Mouse (Mus musculus): ENCODE data around the gene Galntl5.
"Not testable (repeated sequence)": the region's sequence is repeated elsewhere in the genome, so short reads cannot be mapped to it uniquely, and the experiment has no call there.

The Galntl5 gene

DNA sequence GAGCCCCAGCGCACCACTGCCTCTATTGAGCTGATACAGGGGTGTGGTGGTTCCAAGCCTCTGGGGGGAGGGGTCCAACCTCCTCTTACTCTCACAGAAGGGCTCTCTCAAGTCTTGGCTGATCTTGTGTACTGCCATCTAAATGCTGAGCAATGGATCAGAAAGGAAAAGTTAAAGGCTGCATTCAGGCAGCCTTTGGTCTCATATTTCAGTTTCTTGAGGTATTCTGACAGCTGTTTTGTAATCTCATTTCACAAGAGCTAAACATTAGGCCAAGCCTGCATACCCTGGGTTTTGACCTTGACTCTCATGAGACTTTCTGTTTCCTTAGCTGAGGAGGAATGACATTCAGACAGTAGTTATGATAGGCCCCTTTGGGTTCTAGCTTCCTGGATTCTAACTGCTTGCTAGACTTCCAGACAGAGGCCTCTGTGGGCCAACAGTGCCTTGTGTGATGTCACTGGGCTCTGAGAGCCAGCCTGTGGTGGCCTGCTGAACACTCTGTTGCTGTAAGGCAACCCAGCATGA is at the start of gene Galntl5:
Gene Galntl5 (plus strand): TSS at position 457 of the 528 bp plus-strand sequence.
- no peak for ATAC-seq (ENCODE audit: low TSS enrichment)

DNA sequence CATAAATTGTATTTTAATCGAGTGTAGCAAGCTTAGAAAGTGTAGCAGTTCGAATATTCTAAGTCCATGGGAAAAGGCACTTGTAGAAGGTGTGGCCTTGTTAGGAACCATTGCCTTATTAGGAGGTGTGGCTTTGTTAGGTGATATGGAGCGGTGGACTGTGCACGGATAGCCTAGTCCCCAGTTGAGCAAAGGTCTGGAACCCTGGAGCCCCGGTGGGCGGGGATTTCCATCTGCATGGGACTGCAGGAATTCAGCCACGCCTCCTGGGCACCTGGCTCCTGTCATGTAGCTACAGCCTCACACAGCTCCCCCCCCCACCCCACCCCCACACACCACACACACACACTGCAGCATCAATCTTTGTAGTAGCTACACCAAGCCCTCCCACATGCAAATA is 34.6 kb upstream of the Galntl5 start:
- no peak for ATAC-seq (ENCODE audit: low TSS enrichment)

DNA sequence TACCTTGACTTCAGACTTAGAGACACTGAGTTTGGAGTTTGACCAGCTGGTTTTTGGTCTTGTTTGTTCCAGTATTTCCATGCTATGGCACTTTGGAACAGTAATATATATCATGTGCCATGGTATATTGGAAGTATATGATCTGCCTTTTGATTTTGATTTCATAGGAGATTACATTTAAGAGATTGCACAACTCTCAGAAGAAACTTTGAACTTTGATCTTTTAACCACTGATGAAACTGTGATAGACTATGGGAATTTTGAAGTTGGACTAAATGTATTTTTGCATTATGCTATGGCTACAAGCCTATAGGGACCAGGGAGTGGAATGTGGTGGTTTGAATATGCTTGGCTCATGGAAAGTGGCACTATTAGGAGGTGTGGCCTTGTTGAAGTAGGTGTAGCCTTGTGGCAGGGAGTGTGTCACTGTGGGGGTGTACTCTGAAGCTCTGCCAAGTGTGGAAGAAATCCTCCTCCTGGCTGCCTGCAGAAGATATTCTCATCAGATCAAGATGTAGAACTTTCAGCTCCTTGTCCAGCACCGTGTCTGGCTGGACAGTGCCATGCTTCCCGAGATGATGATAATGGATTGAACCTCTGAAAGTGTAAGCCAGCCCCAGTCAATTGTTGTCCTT is 31.8 kb upstream of the Galntl5 start:
- no peak for ATAC-seq (ENCODE audit: low TSS enrichment)

DNA sequence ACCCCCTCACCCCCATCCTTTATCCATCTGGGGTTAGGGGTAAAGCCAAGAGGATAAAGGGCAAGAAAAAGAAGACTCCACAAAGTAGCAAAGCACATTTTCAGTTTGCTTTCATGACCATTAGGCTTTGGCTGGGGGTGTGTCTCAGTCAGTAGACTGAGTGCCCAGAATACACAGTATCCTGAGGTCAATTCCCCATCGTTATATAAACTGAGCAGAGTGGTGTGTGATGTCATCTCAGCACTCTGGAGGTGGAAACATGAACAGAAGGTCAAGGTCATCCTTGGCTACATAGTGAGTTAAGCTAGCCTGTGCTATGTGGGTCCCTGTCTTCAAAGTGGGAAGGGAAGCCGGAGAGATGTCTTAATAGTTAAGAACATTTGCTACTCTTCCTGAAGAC is 27.8 kb upstream of the Galntl5 start:
- no peak for ATAC-seq (ENCODE audit: low TSS enrichment)

DNA sequence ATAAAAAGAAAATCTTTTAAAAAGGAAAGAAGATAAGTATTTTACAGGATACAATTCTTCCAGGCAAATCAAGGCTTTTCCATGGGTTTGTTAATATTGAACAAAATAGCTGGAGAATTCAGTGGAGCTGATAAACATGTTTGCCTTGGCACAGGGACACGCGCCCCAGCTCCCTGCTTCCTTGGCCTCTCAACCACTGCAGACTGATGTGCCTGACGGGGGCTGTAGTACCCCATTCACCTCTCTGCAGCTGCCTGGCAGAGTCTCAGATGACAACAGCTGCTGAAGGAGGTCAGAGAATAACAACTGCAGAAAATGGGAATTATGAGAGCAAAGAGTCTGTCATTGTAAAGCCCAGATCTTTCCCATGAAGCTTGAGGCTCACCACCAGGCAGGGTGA is 27.3 kb upstream of the Galntl5 start:
- no peak for ATAC-seq (ENCODE audit: low TSS enrichment)

DNA sequence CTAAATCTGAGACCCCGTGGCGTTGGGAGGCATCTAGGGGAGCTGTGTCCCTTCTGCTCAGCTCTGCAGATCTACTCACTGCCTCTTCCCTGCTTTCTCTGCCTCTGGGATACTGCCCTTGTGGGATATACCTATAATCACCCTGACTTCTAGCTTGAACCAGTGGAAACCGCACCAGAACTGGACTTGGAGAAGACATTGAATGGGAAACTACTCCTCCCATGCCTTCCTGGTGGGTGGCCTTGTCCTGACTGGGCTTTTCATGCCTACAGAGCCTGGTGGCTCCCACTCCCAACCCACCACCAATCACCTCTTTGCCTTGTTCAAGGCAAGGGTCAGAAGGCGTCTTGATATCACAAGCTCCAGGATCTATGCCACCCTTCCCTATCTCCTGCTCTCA is 26.4 kb upstream of the Galntl5 start:
- no peak for ATAC-seq (ENCODE audit: low TSS enrichment)

DNA sequence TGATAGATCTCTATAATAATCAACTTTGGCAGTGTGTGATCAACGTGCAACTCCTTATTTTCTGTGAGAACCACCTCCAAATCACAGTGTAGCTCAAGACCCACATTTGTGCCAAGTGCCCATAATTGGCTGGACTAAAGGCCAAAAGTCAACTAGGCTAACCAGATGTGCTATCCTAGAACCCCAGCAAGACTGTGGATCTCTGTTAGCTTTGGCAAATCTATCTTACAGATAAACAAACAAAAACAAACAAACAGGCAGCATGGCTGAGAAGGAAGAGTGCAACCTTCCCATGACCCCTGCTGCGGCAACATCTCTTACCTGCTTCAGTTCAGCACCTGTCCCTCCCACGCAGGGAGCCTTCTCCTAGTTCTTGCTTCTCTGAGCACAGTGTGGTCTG is 25.9 kb upstream of the Galntl5 start:
- no peak for ATAC-seq (ENCODE audit: low TSS enrichment)

DNA sequence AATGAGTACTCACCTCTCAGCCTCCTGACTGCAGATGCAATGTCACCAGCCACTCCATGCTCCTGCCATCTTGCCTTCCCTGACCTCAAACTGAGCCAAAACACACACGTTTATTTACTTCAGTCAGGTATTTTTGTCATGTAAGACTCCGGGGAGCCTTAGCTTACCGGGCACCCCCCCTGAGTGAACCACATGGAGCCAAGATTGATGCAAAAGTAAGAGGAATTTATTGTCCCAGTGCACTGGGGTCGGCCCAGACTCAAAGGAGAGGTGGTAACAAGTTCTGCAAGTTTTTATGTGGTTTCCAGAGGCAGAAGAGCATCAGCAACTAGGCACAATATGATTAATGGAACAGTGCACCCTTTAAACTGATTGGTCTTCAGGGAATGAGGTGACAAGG is 24.1 kb upstream of the Galntl5 start:
- no peak for ATAC-seq (ENCODE audit: low TSS enrichment)

DNA sequence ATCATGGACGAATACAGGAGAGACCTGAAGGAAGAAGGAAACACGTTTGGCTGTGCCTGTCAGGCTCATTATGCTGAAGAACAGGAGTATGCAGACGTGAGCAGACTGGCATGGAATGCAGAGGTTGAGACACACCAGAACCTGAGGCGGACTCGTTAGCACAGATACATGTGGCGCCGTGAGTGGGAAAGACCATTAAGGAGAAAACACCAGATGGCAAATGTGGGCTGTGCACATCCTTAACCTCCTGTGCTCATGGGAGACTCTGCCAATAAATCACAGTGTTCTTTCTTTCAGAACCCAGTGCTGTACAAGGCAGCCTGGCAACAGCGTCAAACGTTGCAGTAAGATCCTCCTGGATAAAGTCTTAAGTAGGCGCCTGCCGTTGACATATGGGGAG is 20.7 kb upstream of the Galntl5 start:
- ATAC-seq (ENCODE audit: low TSS enrichment) = peak; percentile 85

DNA sequence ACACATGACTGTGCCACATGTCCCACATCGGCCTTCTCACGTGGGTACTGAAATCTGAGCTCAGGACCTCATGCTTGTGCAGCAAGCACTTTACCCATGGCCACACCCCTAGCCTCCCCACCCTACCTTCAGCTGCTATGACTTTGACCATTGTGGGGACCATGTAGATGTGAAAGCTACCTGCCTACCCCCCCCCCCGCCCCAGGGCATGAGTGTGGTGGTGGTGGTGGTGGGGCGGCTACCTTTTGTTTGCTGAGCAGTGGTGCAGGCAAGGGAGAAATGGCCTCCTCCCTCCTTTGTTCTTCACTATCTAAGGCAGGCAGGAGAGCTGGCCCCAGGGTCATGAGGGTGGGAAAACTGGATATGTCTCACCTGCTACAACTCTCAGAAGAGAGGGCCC is 18.3 kb upstream of the Galntl5 start:
- ATAC-seq (ENCODE audit: low TSS enrichment) = no peak

DNA sequence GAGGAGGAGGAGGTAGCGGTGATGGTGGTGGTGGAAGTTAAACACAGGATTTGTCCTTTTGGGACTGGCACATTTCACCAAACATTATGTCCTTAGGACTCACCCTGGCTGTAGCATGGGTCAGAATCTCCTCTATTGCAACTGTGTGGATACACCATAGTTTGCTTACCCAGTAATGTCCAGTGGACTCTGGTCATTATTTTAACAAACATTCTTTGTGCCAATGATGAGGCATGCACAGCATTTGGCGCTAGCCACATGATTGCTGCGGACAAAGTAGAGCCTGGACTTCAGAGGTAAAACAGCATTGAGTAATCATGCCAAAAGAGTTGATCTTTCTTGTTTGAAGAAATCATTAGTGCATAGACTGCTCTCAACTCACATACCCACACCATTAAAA is 17.3 kb upstream of the Galntl5 start:
- ATAC-seq (ENCODE audit: low TSS enrichment) = no peak

DNA sequence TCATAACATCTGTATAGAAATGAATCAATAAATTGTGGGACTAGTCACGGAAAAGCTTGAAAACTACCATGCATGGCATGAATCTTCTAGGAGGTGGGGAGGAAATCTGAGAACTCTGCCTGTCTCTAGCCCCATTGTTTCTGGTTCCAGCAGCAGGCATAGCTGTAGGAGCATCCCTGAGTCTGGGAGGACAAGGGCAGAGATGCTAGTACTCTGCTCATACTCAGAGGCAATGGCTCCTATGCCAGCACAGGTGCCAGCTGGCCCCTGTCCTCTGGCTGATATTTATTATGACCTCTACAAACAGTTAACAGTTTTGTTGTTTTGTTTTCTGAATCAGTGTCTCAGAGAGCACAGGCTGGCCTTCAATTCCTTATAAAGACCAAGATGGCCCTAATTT is 16.9 kb upstream of the Galntl5 start:
- ATAC-seq (ENCODE audit: low TSS enrichment) = no peak

DNA sequence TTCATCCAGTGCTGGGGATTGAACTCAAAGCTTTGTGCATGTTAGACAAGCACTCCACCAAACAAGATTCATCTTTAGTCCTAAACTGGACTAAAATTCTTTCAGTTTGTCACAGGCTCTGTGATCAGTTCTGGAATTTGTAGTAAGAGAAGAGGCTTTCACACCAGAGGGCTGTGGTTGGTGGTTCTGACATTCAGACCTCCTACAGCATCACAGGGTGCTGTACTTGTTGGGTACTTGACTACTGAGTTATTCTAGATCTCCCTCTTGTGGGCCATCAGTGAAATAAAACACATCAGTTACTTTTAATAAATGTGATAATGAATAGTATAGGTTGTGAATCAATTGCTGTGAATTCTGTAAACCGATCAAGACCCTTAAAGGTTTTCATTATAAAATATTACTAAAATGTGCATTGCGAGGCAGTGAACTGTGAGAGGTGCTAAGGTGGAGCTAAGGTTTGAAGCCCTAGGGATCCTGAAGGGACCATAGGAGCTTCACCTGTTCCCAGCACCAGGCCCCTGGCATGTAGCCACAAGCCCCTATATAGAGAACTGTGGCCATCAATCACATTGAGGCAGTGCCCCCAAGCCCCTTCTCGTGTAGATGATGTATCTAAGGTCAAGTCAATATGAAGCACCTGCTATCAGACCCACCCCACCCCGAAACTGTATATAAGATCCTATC is 16.0 kb upstream of the Galntl5 start:
- ATAC-seq (ENCODE audit: low TSS enrichment) = peak; percentile 69

DNA sequence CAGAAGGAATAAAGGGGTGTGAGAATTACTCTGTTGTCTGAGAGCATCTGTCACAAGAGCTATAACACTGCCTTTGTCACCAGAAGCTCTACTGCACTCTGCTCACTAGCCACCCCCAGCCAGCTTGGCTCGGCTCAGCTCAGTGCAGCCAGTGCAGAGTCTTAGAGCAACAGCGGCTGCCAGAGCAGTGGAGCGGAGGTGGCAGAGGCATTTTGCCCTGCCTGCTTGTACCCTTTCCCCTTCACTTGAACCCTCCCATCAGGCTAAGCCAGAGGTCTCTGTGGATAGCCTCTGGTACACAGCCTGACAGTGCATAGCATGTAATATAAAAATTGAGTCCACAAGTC is 15.5 kb upstream of the Galntl5 start:
- ATAC-seq (ENCODE audit: low TSS enrichment) = no peak

DNA sequence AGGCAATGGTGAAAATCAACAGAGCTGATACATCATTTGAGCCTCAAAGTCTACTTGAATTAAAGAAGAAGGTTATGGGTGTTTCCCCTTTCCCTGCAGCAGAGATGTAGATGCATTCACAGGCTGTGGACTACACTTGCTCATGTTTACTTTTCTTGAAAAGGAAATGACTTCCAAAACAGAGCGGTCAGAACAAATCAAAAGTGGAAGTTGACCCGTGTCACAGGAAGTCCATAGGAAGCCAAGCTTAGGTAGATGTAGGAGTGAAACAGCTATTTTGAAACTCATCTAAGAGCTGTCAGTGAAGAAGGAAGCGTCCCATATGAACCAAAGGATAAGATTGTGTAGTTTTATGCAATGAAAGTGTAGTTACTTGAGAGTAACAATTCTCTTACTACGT is 14.6 kb upstream of the Galntl5 start:
- ATAC-seq (ENCODE audit: low TSS enrichment) = no peak

DNA sequence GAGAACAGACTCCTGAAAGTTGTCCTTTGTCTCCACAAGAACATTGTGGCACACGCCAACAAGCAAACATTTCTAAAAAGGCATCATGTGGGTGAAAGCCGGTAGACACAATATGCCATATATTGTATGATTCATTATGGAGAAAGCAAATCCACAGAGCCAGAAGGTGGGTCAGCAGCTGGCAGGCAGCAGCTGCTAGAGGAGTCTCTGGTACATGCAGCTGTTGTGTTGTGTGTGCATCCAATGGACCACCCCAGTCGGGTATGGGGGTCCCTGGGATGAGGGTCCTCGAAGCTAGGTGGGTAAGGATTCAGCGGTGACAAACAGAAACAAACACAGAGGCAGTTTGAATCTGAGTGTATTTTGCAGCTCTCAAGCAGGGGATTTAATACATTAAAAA is 3.3 kb upstream of the Galntl5 start:
- not testable (repeated sequence) for ATAC-seq (ENCODE audit: low TSS enrichment)

DNA sequence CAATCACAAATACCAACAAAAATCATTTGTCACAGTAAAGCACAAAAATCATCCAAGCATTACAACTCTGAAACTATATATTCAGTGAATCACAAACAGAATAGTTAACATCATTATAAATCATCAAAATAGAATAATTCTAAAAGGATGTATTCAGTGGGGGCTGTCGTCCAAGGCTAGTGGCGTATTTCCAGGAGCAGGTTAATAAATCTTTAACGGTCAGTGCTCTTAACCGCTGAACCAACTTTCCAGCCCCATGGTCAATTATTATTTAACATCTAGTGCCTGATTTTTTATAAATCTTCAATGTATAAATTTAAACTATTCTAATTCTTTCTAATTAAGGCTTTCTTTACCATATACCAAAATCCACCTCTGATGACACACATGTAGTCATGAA is 2.7 kb upstream of the Galntl5 start:
- not testable (repeated sequence) for ATAC-seq (ENCODE audit: low TSS enrichment)

DNA sequence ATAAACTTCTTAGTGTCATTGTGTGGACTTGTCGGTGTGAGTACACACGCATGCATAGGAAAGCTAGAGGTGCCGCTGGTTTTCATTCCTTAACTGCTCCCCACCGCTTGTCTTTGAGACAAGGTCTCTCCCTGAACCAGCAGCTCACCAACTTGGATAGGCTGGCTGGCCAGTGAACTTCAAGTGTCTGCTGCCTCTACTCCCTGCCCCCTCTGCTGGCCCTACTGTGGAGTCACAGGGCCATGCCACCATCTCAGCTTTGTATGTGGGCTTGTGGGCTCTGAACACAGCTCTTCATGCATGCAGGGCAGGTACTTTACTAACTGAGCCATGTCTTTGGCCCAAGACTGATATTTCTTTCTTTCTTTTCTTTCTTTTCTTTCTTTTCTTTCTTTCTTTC is 2.0 kb upstream of the Galntl5 start:
- no peak for ATAC-seq (ENCODE audit: low TSS enrichment)

DNA sequence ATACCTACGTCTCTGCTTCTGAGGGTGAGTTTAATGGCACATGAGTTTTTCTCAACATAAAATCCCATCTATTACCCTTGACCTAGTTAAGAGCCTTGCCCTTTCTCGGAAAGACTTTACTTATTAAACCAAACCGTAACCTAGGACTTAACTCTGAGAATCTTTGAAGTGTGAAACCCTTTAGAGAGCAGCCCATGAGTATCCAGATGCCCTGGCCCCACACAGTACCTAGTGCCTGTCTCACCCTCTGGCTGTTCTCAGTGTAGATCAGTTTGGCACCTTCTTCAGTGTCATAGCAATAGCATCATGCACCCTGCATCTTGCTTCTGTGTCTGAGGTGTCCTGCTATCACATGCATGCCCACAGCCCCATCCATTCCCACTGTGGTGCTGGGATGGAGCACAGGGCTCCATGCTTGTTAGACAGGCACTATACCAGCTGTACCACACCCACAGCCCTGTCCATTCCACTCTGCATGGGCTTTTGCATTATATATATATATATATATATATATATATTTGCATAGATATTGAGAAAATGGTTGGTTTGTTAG is 1.2 kb upstream of the Galntl5 start:
- no peak for ATAC-seq (ENCODE audit: low TSS enrichment)

DNA sequence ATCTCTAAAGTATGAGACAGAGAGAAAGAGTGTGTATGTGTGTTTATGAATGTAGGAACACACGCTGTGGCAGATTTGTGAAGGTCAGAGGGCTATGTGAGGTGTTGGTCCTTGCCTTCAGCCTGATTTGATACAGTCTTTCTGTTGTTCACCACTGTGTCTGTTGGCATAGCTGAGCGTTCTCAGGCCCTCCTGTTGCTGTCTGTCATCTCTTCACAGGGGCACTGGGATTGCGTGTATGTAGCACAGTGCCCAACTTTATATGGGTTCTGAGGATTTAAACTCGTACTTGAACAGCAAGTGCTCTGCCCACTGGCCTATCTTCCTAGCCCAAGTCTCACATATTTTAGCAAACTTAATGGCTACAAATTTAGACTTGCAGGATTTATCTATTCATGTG is 2.3 kb downstream of the Galntl5 start:
- no peak for ATAC-seq (ENCODE audit: low TSS enrichment)

DNA sequence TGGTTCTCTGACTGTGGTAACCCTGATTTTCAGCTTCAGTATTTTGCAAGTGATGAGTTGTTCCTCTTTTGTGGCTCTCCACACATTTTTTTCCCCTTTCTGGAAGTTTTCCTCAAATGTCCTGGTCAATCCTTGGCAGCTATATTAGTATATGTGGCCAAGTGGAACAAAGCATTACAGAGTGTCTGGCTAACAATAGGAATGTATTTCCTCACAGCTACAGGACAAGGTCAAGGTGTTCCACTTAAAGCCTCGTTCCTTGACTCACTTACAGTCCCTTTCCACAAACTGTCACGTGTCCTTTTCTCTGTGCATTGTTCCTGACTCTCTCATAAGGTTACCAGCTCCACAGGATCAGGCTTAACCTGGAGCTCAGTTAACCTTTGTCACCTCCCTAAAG is 3.3 kb downstream of the Galntl5 start:
- ATAC-seq (ENCODE audit: low TSS enrichment) = no peak

DNA sequence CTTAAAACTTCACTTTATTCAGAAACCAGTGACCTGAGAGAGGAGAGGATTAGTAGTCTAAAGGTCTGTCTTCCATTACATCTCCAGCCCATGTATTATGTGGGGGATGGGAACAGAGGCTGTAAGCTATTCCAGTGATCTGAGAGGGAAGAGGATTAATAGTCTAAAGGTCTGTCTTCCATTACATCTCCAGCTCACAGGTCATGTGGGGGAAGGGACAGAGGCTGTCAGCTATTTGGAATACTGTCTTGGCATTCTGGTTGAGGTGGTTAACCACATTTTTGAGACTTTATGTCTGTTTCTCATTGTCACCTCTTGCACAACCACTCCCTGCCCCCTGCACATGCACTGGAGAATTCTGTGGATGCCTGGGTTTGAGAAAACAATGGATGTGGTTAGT is 6.5 kb downstream of the Galntl5 start:
- ATAC-seq (ENCODE audit: low TSS enrichment) = no peak

DNA sequence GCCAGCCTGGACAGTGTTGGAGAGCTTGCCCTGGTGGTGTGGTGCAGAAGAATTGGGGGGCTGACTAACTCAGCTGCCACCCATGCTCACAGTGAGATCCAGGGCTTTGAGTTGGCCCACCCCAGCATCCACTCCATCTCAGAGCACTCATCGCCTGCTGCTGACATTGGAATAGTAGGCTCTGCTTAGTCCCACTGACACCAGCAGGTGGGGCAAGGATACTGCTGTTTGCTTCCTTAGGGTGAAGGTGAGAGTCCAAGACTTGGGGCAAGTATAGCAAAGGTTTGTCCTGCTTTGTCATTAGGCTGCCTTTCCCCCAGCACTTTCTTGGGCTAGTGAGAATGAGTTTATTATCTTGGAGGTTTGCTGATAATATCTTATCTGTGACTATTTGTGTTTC is 7.5 kb downstream of the Galntl5 start:
- no peak for ATAC-seq (ENCODE audit: low TSS enrichment)

DNA sequence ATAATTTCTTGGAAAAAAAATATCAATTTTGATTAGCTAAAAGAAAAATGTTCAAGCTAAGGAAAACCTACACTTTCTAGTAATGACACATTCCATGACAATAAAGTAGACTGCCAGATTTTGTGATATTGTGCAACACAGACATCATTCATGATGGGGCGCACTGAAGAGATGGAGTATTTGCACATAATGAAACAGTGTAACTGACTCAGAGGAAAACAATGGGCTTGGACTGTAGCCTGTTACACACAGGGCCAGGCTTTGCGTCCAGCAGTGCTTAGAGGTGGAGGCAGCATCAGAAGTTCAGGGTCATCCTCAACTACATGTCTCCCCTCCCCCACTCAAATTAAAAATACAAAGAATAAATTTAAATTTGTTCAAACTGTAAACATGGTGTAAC is 9.3 kb downstream of the Galntl5 start:
- ATAC-seq (ENCODE audit: low TSS enrichment) = no peak
